Mouse (Mus musculus): ENCODE data around the gene Ldha. TPM values are rescaled to one million over a fixed set of nuclear protein-coding genes. Genes with fewer than 3 reads are reported as not detected.
"Not testable (repeated sequence)": the region's sequence is repeated elsewhere in the genome, so short reads cannot be mapped to it uniquely, and the experiment has no call there.

Ldha gene
- polyA plus RNA-seq, 1 experiment from 2014 or later, result 1,338 TPM

- WGBS, result 43% methylated on average over 13 of the region's 13 CpGs
- Histone ChIP-seq H3K27me3 (replicated peaks; ENCODE audit: control insufficient read depth, insufficient read depth, low read length) (no peaks in the 10 kb centered on the region), H3K4me1 (replicated peaks; ENCODE audit: control insufficient read depth, insufficient read depth, low read length) (peaks cover 14% of the 10 kb centered on the region; the same call in 1 of the 2 replicates), H3K9me3 (ENCODE audit: control insufficient read depth) (no peaks in the 10 kb centered on the region), H3K27ac (ENCODE audit: low read depth, low read length) (peak overlapping the region; percentile 82), H3K9ac (ENCODE audit: low read depth, low read length) (no peak overlapping the region), H3K4me3 (ENCODE audit: low read depth, low read length) (no peak overlapping the region), H3K36me3 (ENCODE audit: control insufficient read depth, insufficient read depth) (no peaks in the 10 kb centered on the region), H3K4me2 (replicated peaks; ENCODE audit: low read depth) (no peak overlapping the region)
- no peak for TF ChIP-seq CTCF (IDR thresholded peaks at IDR 0.05; ENCODE audit: low read depth)
- peak; percentile 25 for ATAC-seq
Observed at GRCm38 (mm10) chr7:46830799-46831590, 10.3 kb upstream of the Ldha start.

- Histone ChIP-seq H3K27me3 (replicated peaks; ENCODE audit: control insufficient read depth, insufficient read depth, low read length) (no peaks in the 10 kb centered on the region), H3K4me1 (replicated peaks; ENCODE audit: control insufficient read depth, insufficient read depth, low read length) (peaks cover 14% of the 10 kb centered on the region; the same call in 1 of the 2 replicates), H3K4me3 (ENCODE audit: low read depth, low read length) (no peak overlapping the region), H3K9me3 (ENCODE audit: control insufficient read depth) (no peaks in the 10 kb centered on the region), H3K27ac (ENCODE audit: low read depth, low read length) (peak overlapping the region; percentile 82; the same call in 1 of the 2 replicates), H3K9ac (ENCODE audit: low read depth, low read length) (no peak overlapping the region), H3K4me2 (replicated peaks; ENCODE audit: low read depth) (no peak overlapping the region), H3K36me3 (ENCODE audit: control insufficient read depth, insufficient read depth) (no peaks in the 10 kb centered on the region)
- 76% methylated on average over 8 of the region's 8 CpGs for WGBS
- no peak for TF ChIP-seq CTCF (IDR thresholded peaks at IDR 0.05; ENCODE audit: low read depth)
- no peak for ATAC-seq
Observed at GRCm38 (mm10) chr7:46831693-46832092, 9.6 kb upstream of the Ldha start.

GRCm38 (mm10) chr7:46832112-46832810 lies 9.0 kb upstream of the Ldha start:
- not testable (repeated sequence) for H3K4me3 ChIP-seq (ENCODE audit: low read depth, low read length); H3K4me2 ChIP-seq (replicated peaks; ENCODE audit: low read depth); H3K9ac ChIP-seq (ENCODE audit: low read depth, low read length); H3K9me3 ChIP-seq (ENCODE audit: control insufficient read depth); H3K27me3 ChIP-seq (replicated peaks; ENCODE audit: control insufficient read depth, insufficient read depth, low read length); ATAC-seq; H3K36me3 ChIP-seq (ENCODE audit: control insufficient read depth, insufficient read depth)
- 94% methylated on average over 11 of the region's 11 CpGs for WGBS
- H3K27ac ChIP-seq (ENCODE audit: low read depth, low read length), result peak overlapping the region; percentile 28; the same call in 1 of the 2 replicates
- peaks cover 11% of the 10 kb centered on the region; the same call in 1 of the 2 replicates for H3K4me1 ChIP-seq (replicated peaks; ENCODE audit: control insufficient read depth, insufficient read depth, low read length)

GRCm38 (mm10) chr7:46833266-46833665 lies 8.0 kb upstream of the Ldha start:
- 14% methylated on average over 6 of the region's 6 CpGs for WGBS
- no peak for TF ChIP-seq CTCF (IDR thresholded peaks at IDR 0.05; ENCODE audit: low read depth)
- no peaks in the 10 kb centered on the region for H3K9me3 ChIP-seq (ENCODE audit: control insufficient read depth)
- no peak overlapping the region for H3K4me2 ChIP-seq (replicated peaks; ENCODE audit: low read depth)
- ATAC-seq, result peak; percentile 96
- H3K9ac ChIP-seq (ENCODE audit: low read depth, low read length), result no peak overlapping the region
- peak overlapping the region; percentile 89 for H3K27ac ChIP-seq (ENCODE audit: low read depth, low read length)
- no peaks in the 10 kb centered on the region for H3K36me3 ChIP-seq (ENCODE audit: control insufficient read depth, insufficient read depth)
- no peaks in the 10 kb centered on the region for H3K27me3 ChIP-seq (replicated peaks; ENCODE audit: control insufficient read depth, insufficient read depth, low read length)
- peaks cover 5% of the 10 kb centered on the region; the same call in 1 of the 2 replicates for H3K4me1 ChIP-seq (replicated peaks; ENCODE audit: control insufficient read depth, insufficient read depth, low read length)
- H3K4me3 ChIP-seq (ENCODE audit: low read depth, low read length), result no peak overlapping the region

GRCm38 (mm10) chr7:46833670-46834255 lies 7.5 kb upstream of the Ldha start:
- Histone ChIP-seq H3K9me3 (ENCODE audit: control insufficient read depth) (no peaks in the 10 kb centered on the region), H3K27me3 (replicated peaks; ENCODE audit: control insufficient read depth, insufficient read depth, low read length) (no peaks in the 10 kb centered on the region), H3K4me3 (ENCODE audit: low read depth, low read length) (no peak overlapping the region), H3K4me1 (replicated peaks; ENCODE audit: control insufficient read depth, insufficient read depth, low read length) (peaks cover 5% of the 10 kb centered on the region; the same call in 1 of the 2 replicates), H3K36me3 (ENCODE audit: control insufficient read depth, insufficient read depth) (no peaks in the 10 kb centered on the region), H3K9ac (ENCODE audit: low read depth, low read length) (no peak overlapping the region), H3K27ac (ENCODE audit: low read depth, low read length) (peak overlapping the region; percentile 89), H3K4me2 (replicated peaks; ENCODE audit: low read depth) (no peak overlapping the region)
- WGBS, result 47% methylated on average over 7 of the region's 7 CpGs
- 0 out of 2 replicates have a peak, but pooled peaks have one; percentile 4 for TF ChIP-seq CTCF (IDR thresholded peaks at IDR 0.05; ENCODE audit: low read depth)
- peak; percentile 71 for ATAC-seq
